24 mouse cellular contexts compared by ENCODE assay signal in genomic region chr2:30904231-30904630, GRCm38 (mm10). TPM values are rescaled to one million over a fixed set of nuclear protein-coding genes. Genes with fewer than 3 reads are reported as not detected.
"Had no signal": no experiment of that assay in that cellular context is flagged by ENCODE, and none has a peak within 500 bp of the region (broad histone marks: within the 10 kb centered on the region; RNA-seq: fewer than 3 reads in every experiment).

No protein-coding gene starts in this region.

- H3K36me3 ChIP-seq: embryonic facial prominence, embryonic 15.5 days; forebrain, embryonic 10.5 days; forebrain, embryonic 12.5 days; forebrain, embryonic 15.5 days had no signal

- H3K27me3 ChIP-seq: embryonic facial prominence, embryonic 12.5 days; embryonic facial prominence, embryonic 13.5 days; embryonic facial prominence, embryonic 15.5 days had no signal

- H3K9ac ChIP-seq: embryonic facial prominence, embryonic 12.5 days; embryonic facial prominence, embryonic 13.5 days; embryonic facial prominence, embryonic 15.5 days; forebrain, embryonic 12.5 days; forebrain, embryonic 13.5 days; forebrain, embryonic 15.5 days; forebrain, postnatal 0 days had no signal

- H3K9me3 ChIP-seq: embryonic facial prominence, embryonic 10.5 days; embryonic facial prominence, embryonic 12.5 days; embryonic facial prominence, embryonic 13.5 days; embryonic facial prominence, embryonic 15.5 days; forebrain, embryonic 10.5 days; forebrain, embryonic 12.5 days; forebrain, embryonic 13.5 days; forebrain, embryonic 15.5 days had no signal

- H3K4me2 ChIP-seq: forebrain, embryonic 12.5 days; forebrain, embryonic 13.5 days; forebrain, embryonic 15.5 days had no signal

- ATAC-seq: forebrain, embryonic 13.5 days; forebrain, embryonic 14.5 days; forebrain, embryonic 15.5 days; forebrain, embryonic 16.5 days; forebrain, postnatal 0 days had no signal

- H3K27ac ChIP-seq: embryonic facial prominence, embryonic 10.5 days; embryonic facial prominence, embryonic 12.5 days; embryonic facial prominence, embryonic 13.5 days; embryonic facial prominence, embryonic 15.5 days; forebrain, embryonic 10.5 days; forebrain, embryonic 12.5 days; forebrain, embryonic 13.5 days; forebrain, embryonic 15.5 days; gastrocnemius, adult 2 months; heart, adult 2 months had no signal

- DNase-seq: cerebellum, adult 8-10 months; cerebellum, adult 9-10 months; cerebellum, adult 9-11 months; embryo, embryonic 11 days; forebrain, postnatal 0 days; gastrocnemius, adult 2 months; gastrocnemius, postnatal 10 days; gastrocnemius, postnatal 14 days; gastrocnemius, postnatal 25 days; gastrocnemius, postnatal 36 days; heart, adult 11 months; heart, adult 18-20 months; heart, adult 2 months had no signal

- H3K4me3 ChIP-seq: embryonic facial prominence, embryonic 12.5 days; embryonic facial prominence, embryonic 15.5 days; erythroblast, embryonic 14.5 days; forebrain, embryonic 12.5 days; forebrain, embryonic 13.5 days; forebrain, embryonic 15.5 days; gastrocnemius, adult 2 months; heart, adult 2 months had no signal

RNA-seq across cellular contexts. Expression of gene Ptges, which starts 25.4 kb away (rescaled TPM):
- polyA plus RNA-seq: erythroblast, embryonic 14.5 days had no signal
